Mouse (Mus musculus) brain, embryonic 14.5 days (tissue): ENCODE measurements around the gene Crip2.

Experiments used
- CTCF ChIP-seq: fragments of 200-500 bp; IDR thresholded peaks from 2 replicates; pipeline ENCODE4 v1.5.1; 2012; ENCODE audit warnings: inconsistent platforms, mild to moderate bottlenecking, moderate library complexity, borderline replicate concordance; ENCODE audit not compliant: insufficient read depth, insufficient read length; ENCODE audit errors: extremely low read depth
- POLR2A ChIP-seq: fragments of 200-500 bp; IDR thresholded peaks from 2 replicates; pipeline ENCODE4 v1.6.1; 2012; ENCODE audit warnings: mild to moderate bottlenecking, inconsistent platforms, borderline replicate concordance; ENCODE audit not compliant: poor library complexity, insufficient read depth, insufficient read length, severe bottlenecking; ENCODE audit errors: extremely low read depth

DNA sequence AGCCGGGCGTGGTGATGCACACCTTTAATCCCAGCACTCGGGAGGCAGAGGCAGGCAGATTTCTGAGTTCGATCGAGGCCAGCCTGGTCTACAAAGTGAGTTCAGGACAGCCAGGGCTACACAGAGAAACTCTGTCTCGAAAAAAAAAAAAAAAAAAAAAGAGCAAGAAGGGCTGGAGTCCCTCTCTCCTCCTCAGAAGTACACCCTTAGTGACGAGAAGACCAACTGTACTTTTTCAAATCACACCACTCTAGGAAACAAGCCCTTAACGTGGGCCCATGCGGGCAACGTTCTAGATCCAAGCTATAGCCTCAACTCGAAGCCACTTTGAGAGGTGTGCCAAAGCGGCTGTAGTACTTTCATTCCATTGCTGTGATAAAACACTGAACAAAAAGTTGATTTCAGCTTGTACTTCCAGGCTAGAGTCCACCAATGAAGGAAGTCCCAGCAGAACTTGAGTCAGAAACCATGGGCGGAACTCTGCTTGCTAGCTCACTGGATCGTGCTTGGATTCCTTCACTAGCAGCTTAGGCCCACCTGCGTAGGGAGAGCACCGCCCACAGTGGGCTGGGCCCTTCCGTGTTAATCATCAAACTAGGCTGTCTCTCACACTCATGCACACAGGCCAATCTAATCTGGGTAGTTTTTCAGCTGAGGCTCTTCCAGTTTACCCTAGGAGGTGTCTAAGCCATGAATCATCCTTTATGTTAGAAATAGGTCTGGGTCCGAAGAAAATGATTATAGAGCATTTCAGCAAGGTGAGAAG, 37.1 kb downstream of the Crip2 start:
- TF ChIP-seq POLR2A (no peak), CTCF (no peak)
